Mouse (Mus musculus) natural killer cell, adult 2 months (primary cell): ENCODE results near the gene Ghdc.

Experiments used
- DNase-seq, 2 experiments: peaks; one replicate each; pipeline ENCODE4 v3.0.0; 2022; ENCODE audit warnings: low spot score in 2 of 2

Gene Ghdc

GRCm38 (mm10) chr11:100718866-100719265, 51.9 kb downstream of the Ghdc start:
- no peak for DNase-seq

DNA sequence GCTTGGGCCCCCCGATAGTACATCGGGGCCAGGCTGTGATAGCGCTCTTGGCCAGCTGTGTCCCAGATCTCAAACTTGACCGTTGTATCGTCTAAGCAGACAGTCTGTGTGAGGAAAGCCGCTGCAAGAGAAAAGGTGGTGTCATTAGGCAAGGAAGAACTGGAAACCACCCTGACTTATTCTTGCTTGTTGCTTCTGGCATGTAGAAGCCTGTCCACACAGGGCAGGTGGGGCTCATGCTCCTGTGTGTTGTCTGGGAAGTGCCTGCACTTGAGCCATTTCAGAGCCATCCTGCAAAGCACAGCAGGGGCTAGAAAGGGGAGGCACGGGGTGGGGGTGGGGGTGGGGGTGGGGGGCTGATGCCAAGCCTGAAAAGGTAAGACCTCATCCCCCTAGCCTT, 52.3 kb downstream of the Ghdc start:
- DNase-seq: no peak

DNA sequence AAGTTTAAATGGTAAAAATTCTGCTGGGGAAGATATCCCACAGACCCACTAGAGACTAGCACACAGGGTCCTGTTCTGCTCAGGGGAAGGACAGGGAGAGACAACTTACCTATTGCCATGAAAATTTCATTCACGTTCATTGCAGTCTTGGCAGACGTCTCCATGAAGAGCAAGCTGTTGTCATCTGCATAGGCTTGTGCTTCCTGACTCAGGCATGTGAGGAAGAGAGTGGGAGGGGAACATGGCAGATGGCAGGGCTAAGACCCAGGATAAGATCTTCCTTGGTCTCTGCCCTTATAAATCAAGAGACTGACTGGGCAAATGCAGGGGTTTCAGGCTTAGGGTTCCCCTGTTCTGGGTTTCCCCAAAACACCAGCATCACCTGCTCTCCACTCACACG, 54.1 kb downstream of the Ghdc start:
- DNase-seq: no peak
